Mouse (Mus musculus): ENCODE measurements around the gene Tecpr2.

DNA sequence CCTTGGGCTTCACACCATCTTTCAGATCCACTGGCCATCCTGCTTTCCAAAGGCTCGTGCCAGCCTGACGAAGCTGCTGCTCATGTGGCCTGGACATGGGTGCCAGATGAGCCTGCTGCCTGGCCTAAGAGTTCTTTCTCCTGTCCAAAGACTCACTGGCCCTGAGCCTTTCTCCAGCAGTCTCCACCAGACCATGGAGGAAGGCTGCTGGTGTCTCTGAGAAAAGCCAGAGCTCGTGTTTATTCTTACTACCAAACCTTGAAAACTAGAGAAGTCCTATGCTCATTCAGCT is 59.8 kb downstream of the Tecpr2 start:
- no peak for TF ChIP-seq SIN3A (IDR thresholded peaks at IDR 0.05; ENCODE audit: low read length)
- no peak for TF ChIP-seq EP300 (IDR thresholded peaks at IDR 0.05; ENCODE audit: low read length)
- TF ChIP-seq TBP (conservative IDR thresholded peaks at IDR 0.05; ENCODE audit: low read depth, low read length) = no peak
- no peak for TF ChIP-seq POLR2A (IDR thresholded peaks at IDR 0.05; ENCODE audit: low read depth, low read length)
- no peak for TF ChIP-seq BHLHE40 (IDR thresholded peaks at IDR 0.05; ENCODE audit: low read depth, low read length)
- no peak for TF ChIP-seq MXI1 (IDR thresholded peaks at IDR 0.05; ENCODE audit: low read depth, low read length)
- no peak for TF ChIP-seq CTCF (conservative IDR thresholded peaks at IDR 0.05 in 1 of 2, IDR thresholded peaks at IDR 0.05 in 1 of 2; ENCODE audit: low read depth in 2 of 2, low read length in 2 of 2)
- no peak for TF ChIP-seq MAFK (IDR thresholded peaks at IDR 0.05; ENCODE audit: insufficient replicate concordance, low read length)
- TF ChIP-seq POLR2AphosphoS2 (IDR thresholded peaks at IDR 0.05; ENCODE audit: low read depth, low read length) = no peak
- no peak for TF ChIP-seq ZNF384 (IDR thresholded peaks at IDR 0.05; ENCODE audit: low read depth, low read length)
- TF ChIP-seq RCOR1 (conservative IDR thresholded peaks at IDR 0.05; ENCODE audit: low read depth, low read length) = no peak
- no peak for TF ChIP-seq MEF2A (IDR thresholded peaks at IDR 0.05; ENCODE audit: borderline replicate concordance, low read depth, low read length)
- no peak for TF ChIP-seq MAX (IDR thresholded peaks at IDR 0.05; ENCODE audit: low read length)
- no peak for TF ChIP-seq PAX5 (IDR thresholded peaks at IDR 0.05; ENCODE audit: low read length)

Measured in CH12.LX (cell line).